Mouse (Mus musculus): ENCODE results near the gene Slc22a26.

- TF ChIP-seq EP300 (IDR thresholded peaks at IDR 0.05) (no peak), CTCF (IDR thresholded peaks at IDR 0.05) (no peak)
These were observed at the start of gene Slc22a26 for GRCm38 (mm10) chr19:7802571-7802970.
